Mouse (Mus musculus) kidney, adult 10 weeks (tissue): ENCODE measurements around the gene Sorbs1. TPM values are rescaled to one million over a fixed set of nuclear protein-coding genes. Genes with fewer than 3 reads are reported as not detected.

ENCODE experiments used
- polyA plus RNA-seq: library from polyadenylated mRNA; stranded (reverse); fragments of 350-450 nt; fragmentation: Illumina TruSeq; extraction: RNeasy Lipid Tissue Mini Kit (QIAGEN cat#74804); gene quantifications from one replicate; pipeline ENCODE4 v1.2.3, GENCODE M21; 2014; ENCODE audit warnings: low read depth, low replicate concordance

Sorbs1 gene
- polyA plus RNA-seq, result 108 TPM

DNA sequence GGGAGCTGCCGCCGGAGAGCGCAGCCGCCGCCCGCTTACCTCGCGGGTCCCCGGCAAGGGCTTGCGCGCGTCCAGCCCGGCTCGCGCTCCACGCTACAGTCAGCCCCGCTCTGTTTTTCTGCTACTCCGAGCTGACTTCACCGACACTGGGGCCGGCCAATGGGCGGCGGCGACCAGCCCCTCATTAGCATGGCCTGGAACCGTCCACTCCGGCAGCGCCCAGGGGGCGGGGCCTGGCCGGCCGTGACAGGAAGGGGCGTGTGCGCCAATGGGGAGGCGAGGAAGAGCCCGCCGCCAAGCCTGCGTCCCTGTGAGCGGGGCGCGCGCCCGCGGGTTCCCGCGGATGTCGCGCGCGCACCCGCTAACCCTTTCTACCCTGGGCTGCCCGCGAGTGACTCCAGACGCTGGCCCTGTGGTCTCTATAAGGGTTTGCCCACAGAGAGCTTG lies at the start of gene Sorbs1:
Sorbs1 (minus strand) TSS at position 148 of the 447 bp plus-strand sequence.

DNA sequence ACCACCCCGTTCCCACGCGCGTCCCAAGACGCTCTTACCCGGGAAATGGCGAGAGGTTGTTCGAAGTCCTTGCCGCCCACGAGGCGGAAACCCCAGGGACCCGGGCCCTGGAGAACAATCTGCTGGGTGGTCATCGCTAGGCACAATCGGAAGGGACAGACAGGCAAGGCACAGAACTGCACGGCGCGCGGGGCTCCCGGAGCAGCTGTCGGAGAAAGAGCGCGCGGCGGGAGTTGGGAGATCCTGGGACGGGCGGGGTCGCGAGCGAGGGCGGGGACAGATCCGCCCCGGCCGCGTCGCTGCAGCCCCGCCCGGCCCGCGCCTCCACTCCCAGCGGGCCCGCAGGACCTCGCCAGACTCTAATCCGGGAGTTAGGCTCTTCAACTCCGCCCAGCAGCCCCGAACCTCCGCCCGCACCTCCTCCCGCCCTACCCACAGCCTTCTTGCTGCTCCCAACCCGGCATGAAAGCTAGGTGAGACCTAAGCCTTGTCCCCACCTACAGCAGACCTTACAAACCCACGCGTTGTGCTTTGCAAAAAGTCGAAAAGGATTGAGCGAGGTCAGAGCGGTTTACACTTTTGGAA lies 242.2 kb downstream of the Sorbs1 start, which contains the start of gene Pdlim1:
Pdlim1 (minus strand) TSS at position 535 of the 585 bp plus-strand sequence.

Other genes starting within 250 kb of the Sorbs1 start
- gene Pdlim1, start 241.9 kb downstream of the Sorbs1 start, polyA plus RNA-seq, result 1.2 TPM
- 0.61 TPM for gene Aldh18a1, start 74.7 kb upstream of the Sorbs1 start, polyA plus RNA-seq
- 4.1 TPM for gene Tctn3, start 98.5 kb upstream of the Sorbs1 start, polyA plus RNA-seq
- 12.7 TPM for gene Entpd1, start 98.6 kb upstream of the Sorbs1 start, polyA plus RNA-seq
- not detected for gene Cc2d2b, start 235.0 kb upstream of the Sorbs1 start, polyA plus RNA-seq